Mouse (Mus musculus) heart, embryonic 16.5 days (tissue): ENCODE measurements around the gene Gm3558. TPM values are rescaled to one million over a fixed set of nuclear protein-coding genes. Genes with fewer than 3 reads are reported as not detected.
"Not testable (repeated sequence)": the region's sequence is repeated elsewhere in the genome, so short reads cannot be mapped to it uniquely, and the experiment has no call there.

Experiments used
- ATAC-seq: fragments of 200-750 bp; cut with Nextera tagmentation; replicated peaks from 2 replicates; pipeline ENCODE4 v1.8.0; 2017; ENCODE audit warnings: moderate number of reproducible peaks; ENCODE audit not compliant: insufficient read depth, low FRiP score; ENCODE audit errors: extremely low read depth
- H3K27ac ChIP-seq: fragments of 300-500 bp; sonication (generic); 2 replicates; pipeline ENCODE4 v1.5.1; 2014; ENCODE audit warnings: mild to moderate bottlenecking, low read length, control low read depth, moderate library complexity
- H3K27me3 ChIP-seq: fragments of 300-500 bp; sonication (generic); 2 replicates; pipeline ENCODE4 v1.6.1; 2014; ENCODE audit warnings: low read length, mixed read lengths; ENCODE audit not compliant: control insufficient read depth, insufficient read depth
- H3K36me3 ChIP-seq: fragments of 300-500 bp; sonication (generic); 2 replicates; pipeline ENCODE4 v1.6.1; 2014; ENCODE audit not compliant: control insufficient read depth, insufficient read depth
- H3K4me1 ChIP-seq: fragments of 300-500 bp; sonication (generic); 2 replicates; pipeline ENCODE4 v1.6.1; 2014; ENCODE audit warnings: low read length, mixed read lengths; ENCODE audit not compliant: control insufficient read depth, insufficient read depth
- H3K4me2 ChIP-seq: fragments of 300-500 bp; sonication (generic); 2 replicates; pipeline ENCODE4 v1.6.1; 2014; ENCODE audit warnings: low read depth, mild to moderate bottlenecking, control low read depth, low read length
- H3K4me3 ChIP-seq: fragments of 300-500 bp; sonication (generic); 2 replicates; pipeline ENCODE4 v1.5.1; 2014; ENCODE audit warnings: mild to moderate bottlenecking, control low read depth, low read length
- H3K9ac ChIP-seq: fragments of 300-500 bp; sonication (generic); 2 replicates; pipeline ENCODE4 v1.6.1; 2014; ENCODE audit warnings: low read length, control low read depth
- H3K9me3 ChIP-seq: fragments of 300-500 bp; sonication (generic); replicated peaks from 2 replicates; pipeline ENCODE4 v1.6.1; 2016; ENCODE audit warnings: low read length; ENCODE audit not compliant: control insufficient read depth
- WGBS: fragments of 180-500 bp; shearing (Covaris S2); extraction: QIAGEN DNeasy Blood & Tissue Kit; methylation state at CpG from one replicate; pipeline ENCODE4 v1.1.7; 2014; 5-methylcytosine and 5-hydroxymethylcytosine counted together
- polyA plus RNA-seq: library from polyadenylated mRNA; unstranded; fragments of >200 nt; fragmentation: Nextera tagmentation; extraction: Ambion mirVana; gene quantifications from 2 replicates; pipeline ENCODE4 v1.2.1, GENCODE M21; 2015

Gene Gm3558
- polyA plus RNA-seq = 0.17 and 0.33 TPM in 2 replicates

DNA sequence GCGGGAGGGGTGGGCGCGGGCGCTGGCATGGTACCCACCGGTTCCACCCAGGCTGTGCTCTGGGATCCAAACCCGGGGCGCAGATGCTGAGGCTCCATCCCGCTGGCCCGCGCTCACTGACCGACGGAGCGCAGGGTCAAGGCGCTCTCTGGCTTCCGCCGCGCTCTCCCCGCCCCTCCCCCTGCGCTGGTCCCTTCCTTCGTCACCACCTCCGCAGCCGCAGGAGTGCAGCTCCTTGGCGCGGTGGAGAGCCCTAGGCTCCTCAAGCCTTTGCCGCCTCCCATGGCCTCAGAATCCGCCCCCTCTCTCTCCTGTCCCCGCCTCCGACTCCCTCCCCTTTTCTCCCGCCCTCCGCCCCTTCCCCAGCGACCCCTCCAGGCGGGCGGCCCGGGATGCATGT lies at the start of gene Gm3558:
TSS of gene Gm3558 (minus strand) at position 185 of the 400 bp plus-strand sequence.
- not testable (repeated sequence) for H3K36me3 ChIP-seq, H3K27ac ChIP-seq, H3K9me3 ChIP-seq, H3K27me3 ChIP-seq, H3K4me1 ChIP-seq, H3K9ac ChIP-seq, ATAC-seq
- H3K4me2 ChIP-seq = peak within 1 kb of the TSS; percentile 66
- WGBS = no CpG with 5 or more reads among the region's 34 CpGs
- peak within 1 kb of the TSS; percentile 46 for H3K4me3 ChIP-seq

DNA sequence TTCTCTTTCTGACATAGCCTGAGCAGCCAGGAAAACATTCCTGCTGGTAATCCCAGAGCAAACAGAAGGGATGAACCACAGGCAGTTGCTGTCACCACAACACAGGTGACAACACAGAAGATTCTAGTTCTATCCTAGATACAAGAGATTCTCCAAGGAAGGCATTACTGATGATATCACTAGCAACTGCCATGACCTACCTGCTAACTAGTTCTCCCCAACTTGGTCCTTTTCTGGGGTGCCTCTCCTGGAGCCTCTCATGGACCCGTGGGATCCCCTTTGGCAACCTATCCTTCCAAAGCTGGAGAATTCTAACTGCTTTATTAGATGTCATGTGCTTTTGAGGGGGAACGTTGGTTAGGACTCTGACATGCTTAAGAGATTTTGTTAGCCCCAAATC lies 27.1 kb upstream of the Gm3558 start, which contains the start of gene Gm10338:
TSS of gene Gm10338 (minus strand) at position 101 of the 400 bp plus-strand sequence.
- not testable (repeated sequence) for H3K36me3 ChIP-seq, H3K4me2 ChIP-seq, H3K9ac ChIP-seq, H3K27ac ChIP-seq, H3K4me3 ChIP-seq, H3K27me3 ChIP-seq, ATAC-seq, H3K4me1 ChIP-seq, H3K9me3 ChIP-seq
- WGBS = no CpG with 5 or more reads among the region's 2 CpGs

DNA sequence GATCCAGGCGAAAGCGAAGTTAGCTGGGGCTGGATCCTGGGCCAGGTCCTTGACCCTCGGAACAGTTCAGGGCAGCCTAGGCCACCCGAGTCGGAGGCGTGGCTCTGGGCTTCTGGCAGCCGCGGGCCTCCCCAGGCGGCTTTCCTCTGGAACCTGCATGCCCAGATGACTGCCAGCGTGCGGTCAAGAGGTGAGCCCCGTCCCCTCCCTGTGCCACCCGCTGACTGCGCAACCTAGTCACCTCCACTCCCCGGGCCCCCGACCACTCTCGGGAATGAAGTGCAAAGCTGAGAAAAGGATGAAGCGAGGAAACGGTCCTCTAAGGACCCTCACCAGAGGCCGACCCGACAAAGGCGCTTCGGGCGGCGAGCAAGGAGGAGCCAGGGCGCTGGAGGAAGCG lies 476 bp downstream of the Gm3558 start:
- ATAC-seq, H3K27me3 ChIP-seq, H3K9me3 ChIP-seq, H3K36me3 ChIP-seq, H3K27ac ChIP-seq, H3K9ac ChIP-seq, H3K4me1 ChIP-seq: not testable (repeated sequence)
- WGBS = under 1% methylated on average over 18 of the region's 27 CpGs
- H3K4me2 ChIP-seq = peak overlapping the region; percentile 66
- peak overlapping the region; percentile 46 for H3K4me3 ChIP-seq

DNA sequence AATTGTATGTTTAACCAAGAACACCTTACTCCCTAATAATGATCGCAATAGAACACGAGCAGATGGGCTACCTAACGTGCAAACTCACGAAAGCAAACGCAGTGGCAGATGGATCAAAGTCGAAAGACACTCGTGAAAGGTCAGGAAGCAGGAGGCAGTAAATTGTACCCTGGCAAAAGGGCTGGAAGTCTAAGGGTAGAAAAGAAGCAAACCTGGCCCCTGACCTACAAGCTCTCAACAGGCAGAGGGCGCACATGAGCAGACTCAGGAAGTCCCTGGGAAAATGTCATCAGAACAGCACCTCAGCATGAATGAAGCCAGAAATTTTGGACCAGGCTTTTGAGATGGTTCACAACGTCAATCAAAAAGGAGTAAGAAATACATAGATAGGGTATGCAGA lies 1.1 kb downstream of the Gm3558 start:
- ATAC-seq, H3K27ac ChIP-seq: not testable (repeated sequence)
- 0% methylated on average over 5 of the region's 9 CpGs for WGBS

More for the DNA sequence above, 1.1 kb downstream of the Gm3558 start:
- H3K27me3 ChIP-seq, H3K4me3 ChIP-seq, H3K4me2 ChIP-seq, H3K36me3 ChIP-seq, H3K9ac ChIP-seq, H3K9me3 ChIP-seq, H3K4me1 ChIP-seq: not testable (repeated sequence)

Other genes with a start within 250 kb of the Gm3558 start
- not detected in 2 replicates for gene Gm5797, start 236.2 kb downstream of the Gm3558 start, polyA plus RNA-seq
- gene Gm8374, start 203.4 kb downstream of the Gm3558 start, polyA plus RNA-seq = not detected in 2 replicates
- gene Gm3755, start 117.6 kb downstream of the Gm3558 start, polyA plus RNA-seq = 0.17 TPM in 1 of 2 replicates, not detected in the other
- gene Gm3752, start 84.8 kb downstream of the Gm3558 start, polyA plus RNA-seq = 0.92 TPM in 1 of 2 replicates, not detected in the other
- not detected in 2 replicates for gene Gm10338, start 27.0 kb upstream of the Gm3558 start, polyA plus RNA-seq
- gene Gm10128, start 75.4 kb upstream of the Gm3558 start, polyA plus RNA-seq = not detected in 2 replicates
- not detected in 2 replicates for gene Gm26661, start 223.0 kb upstream of the Gm3558 start, polyA plus RNA-seq
- gene Flnb, start 249.4 kb upstream of the Gm3558 start, polyA plus RNA-seq = 9.2 and 14.4 TPM in 2 replicates